Mouse (Mus musculus): Measurements from ENCODE around the gene Prss56.

DNA sequence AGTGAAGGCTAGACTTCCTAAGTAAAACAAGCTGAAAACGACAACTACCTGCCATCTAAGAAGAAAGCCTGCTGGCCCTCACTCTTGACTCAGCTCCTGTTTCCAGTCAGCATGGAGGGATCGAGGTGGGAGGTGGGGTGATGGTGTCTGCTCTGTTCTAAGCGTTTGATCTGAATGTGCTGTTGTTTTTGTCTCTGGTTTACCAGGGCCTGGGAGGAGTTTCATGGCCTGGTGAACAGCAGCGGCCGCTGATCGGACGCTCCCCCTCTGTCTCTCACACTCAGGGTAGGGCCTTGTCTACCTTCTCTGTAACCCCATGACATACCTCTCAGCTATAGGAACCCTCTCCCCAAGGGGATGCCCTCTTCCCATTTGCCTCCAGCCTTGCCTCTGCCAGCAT is 49.1 kb downstream of the Prss56 start:
- TF ChIP-seq CTCF (IDR thresholded peaks at IDR 0.05; ENCODE audit: low read depth) (no peak), EP300 (optimal IDR thresholded peaks at IDR 0.05) (no peak)
